Mouse (Mus musculus) intestine, embryonic 15.5 days (tissue): ENCODE results near the gene Hyou1. TPM values are rescaled to one million over a fixed set of nuclear protein-coding genes. Genes with fewer than 3 reads are reported as not detected.

Experiments
- ATAC-seq: fragments of 200-750 bp; cut with Nextera tagmentation; 2 replicates; pipeline ENCODE4 v1.8.0; 2017; ENCODE audit warnings: moderate TSS enrichment, moderate library complexity
- H3K27ac ChIP-seq: fragments of 300-500 bp; sonication (generic); 2 replicates; pipeline ENCODE4 v1.5.1; 2015; ENCODE audit warnings: mild to moderate bottlenecking, inconsistent platforms
- H3K27me3 ChIP-seq: fragments of 300-500 bp; sonication (generic); replicated peaks from 2 replicates; pipeline ENCODE4 v1.6.1; 2015; ENCODE audit warnings: inconsistent platforms
- H3K36me3 ChIP-seq: fragments of 300-500 bp; sonication (generic); 2 replicates; pipeline ENCODE4 v1.6.1; 2015; ENCODE audit warnings: inconsistent platforms
- H3K4me1 ChIP-seq: fragments of 300-500 bp; sonication (generic); replicated peaks from 2 replicates; pipeline ENCODE4 v1.6.1; 2015; ENCODE audit warnings: inconsistent platforms
- H3K4me2 ChIP-seq: fragments of 300-500 bp; sonication (generic); replicated peaks from 2 replicates; pipeline ENCODE4 v1.6.1; 2015; ENCODE audit warnings: mild to moderate bottlenecking, inconsistent platforms
- H3K4me3 ChIP-seq: fragments of 300-500 bp; sonication (generic); replicated peaks from 2 replicates; pipeline ENCODE4 v1.5.1; 2015; ENCODE audit warnings: inconsistent platforms
- H3K9ac ChIP-seq: fragments of 300-500 bp; sonication (generic); 2 replicates; pipeline ENCODE4 v1.6.1; 2015; ENCODE audit warnings: inconsistent platforms
- H3K9me3 ChIP-seq: fragments of 300-500 bp; sonication (generic); 2 replicates; pipeline ENCODE4 v1.6.1; 2016; ENCODE audit warnings: inconsistent platforms
- WGBS: fragments of 180-500 bp; shearing (Covaris S2); methylation state at CpG from one replicate; pipeline ENCODE4 v1.1.7; 2015; 5-methylcytosine and 5-hydroxymethylcytosine counted together
- polyA plus RNA-seq: library from polyadenylated mRNA; unstranded; fragments of >200 nt; fragmentation: Nextera tagmentation; extraction: Ambion mirVana; gene quantifications from 2 replicates; pipeline ENCODE4 v1.2.1, GENCODE M21; 2015

The Hyou1 gene
- polyA plus RNA-seq, 1 experiment from 2014 or later, result 38.8 TPM

- H3K9ac ChIP-seq, result no peak within 1 kb of the TSS
- H3K4me3 ChIP-seq, result no peak within 1 kb of the TSS
- H3K9me3 ChIP-seq, result no peaks in the 10 kb centered on the region
- WGBS, result 70% methylated on average over 19 of the region's 19 CpGs
- ATAC-seq, result no peak
- no peak within 1 kb of the TSS for H3K27ac ChIP-seq
- H3K27me3 ChIP-seq, result no peaks in the 10 kb centered on the region
- H3K36me3 ChIP-seq, result no peaks in the 10 kb centered on the region
- no peak within 1 kb of the TSS for H3K4me2 ChIP-seq
- H3K4me1 ChIP-seq, result no peaks in the 10 kb centered on the region
Measured at GRCm38 (mm10) chr9:44440961-44441360, 61.7 kb downstream of the Hyou1 start, which contains the start of gene Foxr1. Gene Foxr1, minus strand, starts transcription at chr9:44441136.

Other genes starting within 250 kb of the Hyou1 start
- 40.0 and 43.5 TPM in 2 replicates for gene Mcam, start 245.0 kb upstream of the Hyou1 start, polyA plus RNA-seq
- gene Cbl, start 145.4 kb upstream of the Hyou1 start, polyA plus RNA-seq, result 13.2 and 14.8 TPM in 2 replicates
- not detected in 2 replicates for gene Ccdc153, start 138.8 kb upstream of the Hyou1 start, polyA plus RNA-seq
- gene Pdzd3, start 128.0 kb upstream of the Hyou1 start, polyA plus RNA-seq, result 11.7 and 12.9 TPM in 2 replicates
- 5.5 and 5.9 TPM in 2 replicates for gene Nlrx1, start 110.9 kb upstream of the Hyou1 start, polyA plus RNA-seq
- 2.5 and 2.9 TPM in 2 replicates for gene Abcg4, start 90.9 kb upstream of the Hyou1 start, polyA plus RNA-seq
- gene Hinfp, start 73.8 kb upstream of the Hyou1 start, polyA plus RNA-seq, result 19.9 and 21.2 TPM in 2 replicates
- gene C2cd2l, start 59.2 kb upstream of the Hyou1 start, polyA plus RNA-seq, result 6.8 and 10.6 TPM in 2 replicates
- gene Dpagt1, start 53.5 kb upstream of the Hyou1 start, polyA plus RNA-seq, result 38.2 and 38.6 TPM in 2 replicates
- gene H2afx, start 44.8 kb upstream of the Hyou1 start, polyA plus RNA-seq, result 280 and 298 TPM in 2 replicates
- 128 and 141 TPM in 2 replicates for gene Hmbs, start 35.3 kb upstream of the Hyou1 start, polyA plus RNA-seq
- 28.9 and 30.3 TPM in 2 replicates for gene Vps11, start 17.8 kb upstream of the Hyou1 start, polyA plus RNA-seq
- 51.7 and 59.2 TPM in 2 replicates for gene Slc37a4, start 17.4 kb downstream of the Hyou1 start, polyA plus RNA-seq
- 2,026 and 2,084 TPM in 2 replicates for gene Rps25, start 27.6 kb downstream of the Hyou1 start, polyA plus RNA-seq
- 122 and 123 TPM in 2 replicates for gene Trappc4, start 28.1 kb downstream of the Hyou1 start, polyA plus RNA-seq
- 24.0 and 25.6 TPM in 2 replicates for gene Ccdc84, start 39.1 kb downstream of the Hyou1 start, polyA plus RNA-seq
- not detected in 2 replicates for gene Foxr1, start 61.6 kb downstream of the Hyou1 start, polyA plus RNA-seq
- gene Upk2, start 75.5 kb downstream of the Hyou1 start, polyA plus RNA-seq, result 1.2 TPM in 2 replicates
- 7.5 and 7.8 TPM in 2 replicates for gene Bcl9l, start 103.3 kb downstream of the Hyou1 start, polyA plus RNA-seq
- 1.3 TPM in 2 replicates for gene Cxcr5, start 182.4 kb downstream of the Hyou1 start, polyA plus RNA-seq
- 14.6 and 14.7 TPM in 2 replicates for gene Ddx6, start 225.4 kb downstream of the Hyou1 start, polyA plus RNA-seq